Mouse (Mus musculus) lung, adult 18-20 months (tissue): ENCODE measurements around the gene Nme3.
"Not testable (repeated sequence)": the region's sequence is repeated elsewhere in the genome, so short reads cannot be mapped to it uniquely, and the experiment has no call there.

Experiments
- DNase-seq, 2 experiments: peaks; one replicate each; pipeline ENCODE4 v3.0.0; 2022; ENCODE audit warnings: mixed read lengths in 2 of 2

The Nme3 gene

GRCm38 (mm10) chr17:24902124-24902523 is 5.8 kb downstream of the Nme3 start:
- no peak for DNase-seq

GRCm38 (mm10) chr17:24902671-24903474 is 6.6 kb downstream of the Nme3 start:
- DNase-seq = no peak

- no peak for DNase-seq
These were observed 7.5 kb downstream of the Nme3 start for GRCm38 (mm10) chr17:24903767-24904166.

GRCm38 (mm10) chr17:24907591-24907990 is 11.3 kb downstream of the Nme3 start:
- DNase-seq = no peak

GRCm38 (mm10) chr17:24913984-24914383 is 17.7 kb downstream of the Nme3 start:
- no peak for DNase-seq

- no peak for DNase-seq
These were observed 26.9 kb downstream of the Nme3 start for GRCm38 (mm10) chr17:24923246-24923645.

GRCm38 (mm10) chr17:24929506-24929905 is 33.2 kb downstream of the Nme3 start:
- DNase-seq = no peak

- no peak for DNase-seq
These were observed 36.1 kb downstream of the Nme3 start for GRCm38 (mm10) chr17:24932431-24932830.

GRCm38 (mm10) chr17:24933163-24933562 is 36.9 kb downstream of the Nme3 start:
- DNase-seq = no peak

- no peak for DNase-seq
These were observed 38.6 kb downstream of the Nme3 start for GRCm38 (mm10) chr17:24934926-24935325.

- no peak for DNase-seq
These were observed 39.4 kb downstream of the Nme3 start for GRCm38 (mm10) chr17:24935666-24936065.

GRCm38 (mm10) chr17:24936259-24937237 is 40.2 kb downstream of the Nme3 start, which contains the start of gene Mapk8ip3:
Gene Mapk8ip3, minus strand, starts transcription at chr17:24936977.
- DNase-seq = peak; percentile 96

GRCm38 (mm10) chr17:24937266-24937665 is 41.0 kb downstream of the Nme3 start:
- no peak for DNase-seq

- DNase-seq = peak; percentile 40 to 47
These were observed 46.2 kb downstream of the Nme3 start for GRCm38 (mm10) chr17:24942453-24942852.

- DNase-seq = no peak
These were observed 46.7 kb downstream of the Nme3 start for GRCm38 (mm10) chr17:24943036-24943435.

GRCm38 (mm10) chr17:24943589-24943988 is 47.3 kb downstream of the Nme3 start:
- not testable (repeated sequence) for DNase-seq
